Mouse (Mus musculus) left cerebral cortex, adult 9 months (tissue): ENCODE results near the gene Borcs8.

ENCODE experiments used
- DNase-seq, 2 experiments: peaks; one replicate each; pipeline ENCODE4 v3.0.0; 2022; ENCODE audit warnings: low spot score in 2 of 2

The Borcs8 gene

DNA sequence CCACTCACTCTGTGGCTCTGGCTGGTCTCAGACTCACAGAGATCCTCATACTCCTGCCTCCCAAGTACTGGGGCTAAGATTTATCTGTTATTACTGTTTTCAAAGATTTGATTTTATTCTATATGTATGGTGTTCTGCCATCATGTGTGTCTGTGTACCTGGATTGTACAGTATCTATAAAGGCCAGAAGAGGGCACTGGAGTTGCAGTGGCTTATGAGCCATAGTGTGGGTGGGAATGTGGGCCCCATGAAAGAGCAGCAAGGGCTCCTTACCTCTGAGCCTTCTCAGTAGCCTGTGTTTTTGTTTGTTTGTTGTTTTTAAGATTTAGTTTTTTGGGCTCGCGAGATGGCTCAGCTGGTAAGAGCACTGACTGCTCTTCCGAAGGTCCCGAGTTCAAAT lies 39.8 kb downstream of the Borcs8 start:
- no peak for DNase-seq

DNA sequence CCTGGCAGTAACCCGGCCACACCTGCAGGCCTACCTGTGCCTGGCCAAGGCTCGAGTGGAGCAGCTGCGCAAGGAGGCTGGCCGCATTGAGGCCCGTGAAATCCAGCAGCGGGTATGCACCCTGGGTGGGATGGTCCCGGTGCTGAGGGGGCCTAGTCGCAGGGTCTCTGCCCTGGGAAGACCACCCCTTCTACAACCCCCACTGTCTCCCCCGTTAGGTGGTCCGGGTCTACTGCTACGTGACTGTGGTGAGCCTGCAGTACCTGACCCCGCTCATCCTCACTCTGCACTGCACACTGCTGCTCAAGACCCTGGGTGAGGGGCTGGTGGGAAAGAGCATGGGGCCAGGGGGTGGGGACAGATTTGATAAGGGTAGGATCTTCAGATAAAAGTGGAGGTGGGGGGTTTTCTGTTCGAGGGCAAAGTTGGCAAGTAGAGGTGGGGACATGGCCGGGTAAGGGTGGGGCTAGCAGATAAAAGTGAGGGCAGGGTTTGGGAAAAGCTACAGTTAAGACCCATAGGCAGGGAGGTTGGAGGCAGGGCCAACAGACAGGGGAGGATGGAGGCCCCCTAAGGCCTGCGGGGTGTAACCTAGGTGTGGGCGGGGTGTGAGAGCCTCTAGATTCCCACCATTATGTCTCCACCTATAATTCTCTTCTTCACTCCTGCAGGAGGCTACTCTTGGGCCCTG lies 42.1 kb downstream of the Borcs8 start:
- no peak for DNase-seq

DNA sequence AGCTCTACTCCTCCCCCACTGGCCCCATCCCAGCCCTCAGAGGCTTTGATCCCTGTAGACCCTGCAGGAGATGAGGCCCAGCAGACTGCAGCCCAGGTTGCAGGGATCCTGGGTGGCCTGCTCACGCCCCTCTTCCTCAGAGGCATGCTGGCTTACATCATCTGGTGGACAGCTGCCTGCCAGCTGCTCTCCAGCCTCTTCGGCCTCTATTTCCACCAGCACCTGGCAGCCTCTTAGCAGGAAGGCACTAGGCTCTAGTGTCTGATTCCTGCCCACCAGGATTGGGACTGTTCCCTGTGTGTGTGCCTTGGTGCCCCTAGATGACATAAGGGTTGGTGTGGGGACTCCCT lies 42.6 kb downstream of the Borcs8 start:
- no peak for DNase-seq

DNA sequence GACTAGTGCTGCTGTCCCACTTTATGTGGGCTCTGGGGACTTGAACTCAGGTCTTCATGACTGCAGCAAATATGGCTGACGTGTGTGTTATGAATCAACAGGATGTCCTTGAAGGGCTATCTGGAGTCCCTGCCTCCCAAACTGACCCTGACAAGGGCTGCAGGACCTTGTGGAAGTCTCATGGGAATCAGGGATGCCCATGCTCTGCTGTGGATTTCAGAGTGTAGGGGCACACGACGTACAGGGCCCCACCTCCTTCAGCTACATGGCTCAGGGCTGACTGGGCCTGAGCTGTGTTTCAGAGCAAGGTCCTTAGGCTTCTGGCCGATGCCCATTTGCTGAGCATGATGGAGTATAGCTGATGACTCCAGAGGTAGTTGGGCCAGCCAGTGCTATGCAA lies 43.9 kb downstream of the Borcs8 start:
- no peak for DNase-seq

DNA sequence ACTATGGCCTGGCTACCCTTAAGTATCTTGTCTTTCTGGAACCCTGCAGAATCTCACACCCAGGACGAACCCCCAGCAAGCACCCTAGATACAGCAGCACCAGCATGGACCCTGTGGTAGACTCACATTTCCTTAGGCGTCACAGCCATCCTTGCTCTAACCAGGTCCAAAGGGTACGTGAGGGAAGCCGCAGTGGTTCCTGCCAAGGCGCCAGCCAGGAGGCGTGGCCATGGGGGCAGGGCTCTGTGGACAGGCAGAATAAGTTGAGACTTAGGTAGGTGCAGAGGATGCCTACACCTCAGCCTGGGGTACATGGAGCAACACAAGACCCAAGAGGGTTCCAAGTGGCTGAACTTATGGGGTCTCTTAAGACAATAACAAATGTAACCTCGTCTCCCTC lies 49.4 kb downstream of the Borcs8 start:
- no peak for DNase-seq

DNA sequence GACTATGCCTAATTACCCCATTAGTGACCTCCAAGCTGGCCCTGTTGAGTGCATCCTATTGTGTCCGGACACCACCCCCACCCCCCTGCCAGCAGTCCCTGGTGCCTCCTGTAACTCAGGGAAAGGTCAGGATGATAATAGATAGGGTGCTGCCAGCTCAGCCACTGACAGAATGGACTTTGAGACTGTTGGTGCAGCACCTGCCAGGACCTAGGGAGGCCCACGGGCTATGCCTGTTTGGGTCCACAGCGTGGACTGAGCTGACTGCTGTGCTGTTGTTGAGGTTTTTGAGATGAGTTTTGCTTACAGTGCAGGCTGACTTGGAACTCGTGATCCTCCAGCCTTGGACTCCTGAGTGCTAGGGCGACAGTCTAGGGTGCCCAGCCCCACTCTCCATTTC lies 53.9 kb downstream of the Borcs8 start:
- DNase-seq = no peak

DNA sequence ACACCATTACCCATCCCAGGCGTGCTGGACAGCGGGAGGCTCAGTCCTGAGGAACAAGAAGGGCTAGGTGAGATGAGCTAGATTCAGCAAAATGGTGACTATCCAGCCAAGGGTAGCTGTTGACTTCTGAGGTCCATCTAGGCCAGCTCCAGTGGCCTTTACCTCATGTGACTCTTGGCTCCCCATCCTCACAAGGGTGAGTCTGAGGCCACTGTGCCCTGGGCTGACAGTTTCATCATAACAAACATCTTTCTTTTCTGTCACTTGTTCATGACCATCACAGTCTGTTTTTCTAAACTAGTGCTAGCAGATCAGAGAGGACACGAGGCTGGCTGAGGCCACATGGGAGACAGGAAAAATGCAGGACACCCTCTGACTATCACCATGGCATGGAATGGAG lies 54.9 kb downstream of the Borcs8 start:
- no peak for DNase-seq

DNA sequence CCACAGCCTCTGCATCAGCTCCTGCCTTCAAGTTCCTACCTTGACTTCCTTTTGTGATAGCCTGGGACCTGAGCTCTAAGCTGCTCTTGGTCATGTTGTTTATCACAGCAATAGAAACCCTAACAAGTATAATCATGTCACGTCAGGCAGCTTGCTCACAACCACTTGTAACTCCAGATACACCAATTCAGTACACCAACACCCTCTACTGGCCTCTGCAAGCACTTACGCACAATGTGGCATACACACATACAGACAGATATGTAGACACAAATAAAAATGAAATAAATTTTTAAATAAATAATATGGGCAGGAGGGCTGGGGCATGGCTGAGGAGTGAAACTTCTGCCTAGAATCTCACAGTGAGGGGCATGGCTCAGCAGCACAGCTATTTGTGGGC lies 56.5 kb downstream of the Borcs8 start:
- no peak for DNase-seq
